Mouse (Mus musculus) naive thymus-derived CD4-positive, alpha-beta T cell, adult 2 months (primary cell): ENCODE measurements around the gene Slc25a35.
"Not testable (repeated sequence)": the region's sequence is repeated elsewhere in the genome, so short reads cannot be mapped to it uniquely, and the experiment has no call there.

Source experiments
- DNase-seq: peaks from one replicate; pipeline ENCODE4 v3.0.0-alpha.2; 2011; ENCODE audit warnings: low read depth

Gene Slc25a35

GRCm38 (mm10) chr11:69008182-69009121 lies 40.5 kb downstream of the Slc25a35 start, which contains the start of gene Pfas:
TSS of gene Pfas (minus strand) at chr11:69008460.
- peak; percentile 94 for DNase-seq

- no peak for DNase-seq
Measured at GRCm38 (mm10) chr11:69009508-69009907, 41.6 kb downstream of the Slc25a35 start.

GRCm38 (mm10) chr11:69010400-69011323 lies 42.7 kb downstream of the Slc25a35 start:
- no peak for DNase-seq

- DNase-seq = not testable (repeated sequence)
Measured at GRCm38 (mm10) chr11:69011445-69011844, 43.5 kb downstream of the Slc25a35 start.

- DNase-seq = peak; percentile 87
Measured at GRCm38 (mm10) chr11:69012071-69012601, 44.2 kb downstream of the Slc25a35 start.

GRCm38 (mm10) chr11:69015644-69016441 lies 47.9 kb downstream of the Slc25a35 start, which contains the start of gene Ctc1:
TSS of gene Ctc1 (plus strand) at chr11:69015911.
- peak; percentile 94 for DNase-seq

GRCm38 (mm10) chr11:69016755-69017154 lies 48.8 kb downstream of the Slc25a35 start:
- no peak for DNase-seq

- no peak for DNase-seq
Measured at GRCm38 (mm10) chr11:69020691-69021090, 52.8 kb downstream of the Slc25a35 start.
